In the genomic region with DNA sequence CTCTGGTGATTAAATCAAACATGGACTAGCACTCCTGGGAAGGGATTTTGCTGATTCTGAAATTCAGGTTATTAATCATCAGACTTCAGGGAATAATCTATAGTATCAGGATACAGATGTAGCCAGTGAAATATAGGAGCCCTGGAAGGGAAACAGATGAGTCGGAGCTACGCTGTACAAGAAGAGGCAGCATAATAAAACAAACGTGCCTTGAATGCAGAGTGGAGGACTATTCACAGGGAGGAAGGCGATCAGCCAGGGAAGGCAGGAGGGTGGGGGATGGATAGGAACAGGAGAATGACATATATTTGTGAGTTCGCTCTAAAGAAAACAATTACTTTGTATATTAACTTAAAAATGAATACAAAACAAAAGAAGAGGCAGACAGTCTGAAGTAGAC, we compare ENCODE assay signal across 16 mouse cellular contexts.
A peak's percentile ranks its signal among the peaks of the same experiment; 100 is the strongest.
DNase-seq lines count a peak whose midpoint lies in the region; ATAC-seq lines count a peak whose summit lies in the region.
"Had no signal": no experiment of that assay in that cellular context is flagged by ENCODE, and none has a peak within 500 bp of the region (broad histone marks: within the 10 kb centered on the region; RNA-seq: fewer than 3 reads in every experiment).

No protein-coding gene starts in this region.

- H3K4me2 ChIP-seq in midbrain, embryonic 13.5 days (replicated peaks): no peak overlapping the region
- no peak overlapping the region for H3K4me2 ChIP-seq in hindbrain, embryonic 12.5 days (replicated peaks)
- no peak overlapping the region for H3K4me2 ChIP-seq in midbrain, embryonic 15.5 days
- H3K4me2 ChIP-seq: embryonic facial prominence, embryonic 12.5 days had no signal

- no peaks in the 10 kb centered on the region for H3K27me3 ChIP-seq in midbrain, embryonic 13.5 days
- H3K27me3 ChIP-seq in midbrain, embryonic 10.5 days (ENCODE audit: low read depth, poor library complexity, severe bottlenecking): no peaks in the 10 kb centered on the region
- no peaks in the 10 kb centered on the region for H3K27me3 ChIP-seq in hindbrain, embryonic 12.5 days
- no peaks in the 10 kb centered on the region for H3K27me3 ChIP-seq in midbrain, embryonic 15.5 days (replicated peaks)
- H3K27me3 ChIP-seq: embryonic facial prominence, embryonic 12.5 days had no signal

- 62% methylated on average over 5 of the region's 5 CpGs for WGBS in midbrain, embryonic 13.5 days
- 82% methylated on average over 5 of the region's 5 CpGs for WGBS in midbrain, embryonic 10.5 days
- 60% methylated on average over 5 of the region's 5 CpGs for WGBS in hindbrain, embryonic 12.5 days
- WGBS in midbrain, embryonic 15.5 days: 46% methylated on average over 5 of the region's 5 CpGs

- 0 out of 2 replicates have a peak, but pooled peaks cover 4% of the 10 kb centered on the region for H3K4me1 ChIP-seq in midbrain, embryonic 13.5 days (replicated peaks)
- no peaks in the 10 kb centered on the region for H3K4me1 ChIP-seq in midbrain, embryonic 10.5 days
- no peaks in the 10 kb centered on the region for H3K4me1 ChIP-seq in hindbrain, embryonic 12.5 days
- H3K4me1 ChIP-seq in midbrain, embryonic 15.5 days: 0 out of 2 replicates have a peak, but pooled peaks cover 3% of the 10 kb centered on the region
- H3K4me1 ChIP-seq: embryonic facial prominence, embryonic 12.5 days had no signal

- 0 out of 2 replicates have a peak, but pooled peaks cover 4% of the 10 kb centered on the region for H3K9me3 ChIP-seq in midbrain, embryonic 13.5 days
- H3K9me3 ChIP-seq in midbrain, embryonic 10.5 days (replicated peaks): peaks cover under 1% of the 10 kb centered on the region; the same call in 1 of the 2 replicates
- H3K9me3 ChIP-seq in hindbrain, embryonic 12.5 days (replicated peaks): no peaks in the 10 kb centered on the region
- H3K9me3 ChIP-seq in midbrain, embryonic 15.5 days: 0 out of 2 replicates have a peak, but pooled peaks cover 3% of the 10 kb centered on the region
- H3K9me3 ChIP-seq: embryonic facial prominence, embryonic 12.5 days had no signal

- no peak for DNase-seq in midbrain, embryonic 10.5 days (ENCODE audit: low spot score)
- DNase-seq in heart, postnatal 4 days: no peak
- DNase-seq in frontal cortex, postnatal 14 days (ENCODE audit: low spot score in 2 of 2): no peak
- DNase-seq in B cell, adult 2 months: no peak
- DNase-seq: adrenal gland, postnatal 14 days; cerebellum, adult 18-20 months; heart, postnatal 10 days; lung, adult 18-20 months; lung, postnatal 36 days; right cerebral cortex, adult 18-20 months had no signal

- no peak overlapping the region for H3K4me3 ChIP-seq in midbrain, embryonic 13.5 days (replicated peaks)
- H3K4me3 ChIP-seq in midbrain, embryonic 10.5 days: no peak overlapping the region
- H3K4me3 ChIP-seq in hindbrain, embryonic 12.5 days: no peak overlapping the region
- H3K4me3 ChIP-seq in midbrain, embryonic 15.5 days: no peak overlapping the region
- H3K4me3 ChIP-seq: embryonic facial prominence, embryonic 12.5 days had no signal

- ATAC-seq in midbrain, embryonic 13.5 days: peak; percentile 67; the same call in 1 of the 2 replicates
- peak; percentile 74; the same call in 1 of the 2 replicates for ATAC-seq in hindbrain, embryonic 12.5 days (ENCODE audit: low FRiP score)
- 0 out of 2 replicates have a peak, but pooled peaks have one; percentile 73 for ATAC-seq in midbrain, embryonic 15.5 days (replicated peaks)
- ATAC-seq: activated CD4-positive, CD25-positive, alpha-beta regulatory T cell, adult 4 months; Patski had no signal

- H3K9ac ChIP-seq in midbrain, embryonic 13.5 days (replicated peaks): no peak overlapping the region
- no peak overlapping the region for H3K9ac ChIP-seq in hindbrain, embryonic 12.5 days
- no peak overlapping the region for H3K9ac ChIP-seq in midbrain, embryonic 15.5 days
- H3K9ac ChIP-seq: embryonic facial prominence, embryonic 12.5 days had no signal

- H3K36me3 ChIP-seq in midbrain, embryonic 13.5 days: no peaks in the 10 kb centered on the region
- no peaks in the 10 kb centered on the region for H3K36me3 ChIP-seq in midbrain, embryonic 10.5 days
- H3K36me3 ChIP-seq in hindbrain, embryonic 12.5 days: no peaks in the 10 kb centered on the region
- H3K36me3 ChIP-seq in midbrain, embryonic 15.5 days (replicated peaks): no peaks in the 10 kb centered on the region
- H3K36me3 ChIP-seq: embryonic facial prominence, embryonic 12.5 days had no signal

- H3K27ac ChIP-seq in midbrain, embryonic 13.5 days: no peak overlapping the region
- H3K27ac ChIP-seq in midbrain, embryonic 10.5 days (replicated peaks): no peak overlapping the region
- H3K27ac ChIP-seq in hindbrain, embryonic 12.5 days: no peak overlapping the region
- H3K27ac ChIP-seq in midbrain, embryonic 15.5 days: no peak overlapping the region
- H3K27ac ChIP-seq: embryonic facial prominence, embryonic 12.5 days had no signal
